Mouse (Mus musculus) splenic B cell, adult 2 months (primary cell): ENCODE measurements around the gene Atp6v1g1.
A peak's percentile ranks its signal among the peaks of the same experiment; 100 is the strongest.

Experiments used
- DNase-seq: peaks from one replicate; pipeline ENCODE4 v3.0.0-alpha.2; 2011; ENCODE audit warnings: low read depth, low spot score
- H3K27me3 ChIP-seq: 2 replicates; pipeline ENCODE4 v1.6.1; 2012; ENCODE audit warnings: mild to moderate bottlenecking, low read length, moderate library complexity, mixed read lengths; ENCODE audit not compliant: control insufficient read depth, poor library complexity, insufficient read depth, severe bottlenecking
- H3K36me3 ChIP-seq: 2 replicates; pipeline ENCODE4 v1.6.1; 2012; ENCODE audit warnings: mild to moderate bottlenecking, low read length, moderate library complexity, mixed read lengths; ENCODE audit not compliant: control insufficient read depth, poor library complexity, insufficient read depth, severe bottlenecking

Atp6v1g1 gene

GRCm38 (mm10) chr4:63544494-63545230 is at the start of gene Atp6v1g1:
Gene Atp6v1g1 (plus strand): TSS chr4:63544772.
- Histone ChIP-seq H3K27me3 (no peaks in the 10 kb centered on the region), H3K36me3 (peaks cover 2% of the 10 kb centered on the region; the same call in 1 of the 2 replicates)
- peak; percentile 92 for DNase-seq

GRCm38 (mm10) chr4:63494967-63495914 is 49.3 kb upstream of the Atp6v1g1 start:
- Histone ChIP-seq H3K36me3 (no peaks in the 10 kb centered on the region), H3K27me3 (peaks cover under 1% of the 10 kb centered on the region)
- peak; percentile 43 for DNase-seq

- DNase-seq, result peak; percentile 85
- peaks cover 3% of the 10 kb centered on the region for H3K27me3 ChIP-seq
Measured at GRCm38 (mm10) chr4:63495915-63496278, 48.7 kb upstream of the Atp6v1g1 start, which contains the start of gene Whrn. Gene Whrn (minus strand): TSS chr4:63495991.

GRCm38 (mm10) chr4:63496312-63496711 is 48.3 kb upstream of the Atp6v1g1 start:
- Histone ChIP-seq H3K27me3 (peaks cover 3% of the 10 kb centered on the region), H3K36me3 (no peaks in the 10 kb centered on the region)
- DNase-seq, result no peak

More at GRCm38 (mm10) chr4:63495915-63496278, 48.7 kb upstream of the Atp6v1g1 start, which contains the start of gene Whrn:
- H3K36me3 ChIP-seq, result no peaks in the 10 kb centered on the region

GRCm38 (mm10) chr4:63498346-63498745 is 46.2 kb upstream of the Atp6v1g1 start:
- Histone ChIP-seq H3K36me3 (no peaks in the 10 kb centered on the region), H3K27me3 (peaks cover 3% of the 10 kb centered on the region)
- DNase-seq, result peak; percentile 57

- Histone ChIP-seq H3K36me3 (no peaks in the 10 kb centered on the region), H3K27me3 (peaks cover 3% of the 10 kb centered on the region)
- DNase-seq, result no peak
Measured at GRCm38 (mm10) chr4:63501050-63501449, 43.5 kb upstream of the Atp6v1g1 start.

GRCm38 (mm10) chr4:63503949-63504348 is 40.6 kb upstream of the Atp6v1g1 start:
- peaks cover 3% of the 10 kb centered on the region for H3K27me3 ChIP-seq
- no peaks in the 10 kb centered on the region for H3K36me3 ChIP-seq
- no peak for DNase-seq

GRCm38 (mm10) chr4:63507478-63507877 is 37.1 kb upstream of the Atp6v1g1 start:
- no peaks in the 10 kb centered on the region for H3K27me3 ChIP-seq
- H3K36me3 ChIP-seq, result no peaks in the 10 kb centered on the region
- no peak for DNase-seq

- Histone ChIP-seq H3K36me3 (no peaks in the 10 kb centered on the region), H3K27me3 (no peaks in the 10 kb centered on the region)
- DNase-seq, result peak; percentile 90
Measured at GRCm38 (mm10) chr4:63508232-63508631, 36.3 kb upstream of the Atp6v1g1 start.

GRCm38 (mm10) chr4:63512921-63513320 is 31.7 kb upstream of the Atp6v1g1 start:
- H3K36me3 ChIP-seq, result no peaks in the 10 kb centered on the region
- H3K27me3 ChIP-seq, result no peaks in the 10 kb centered on the region

GRCm38 (mm10) chr4:63514454-63514984 is 30.1 kb upstream of the Atp6v1g1 start:
- no peak for DNase-seq
- Histone ChIP-seq H3K27me3 (no peaks in the 10 kb centered on the region), H3K36me3 (no peaks in the 10 kb centered on the region)

More at GRCm38 (mm10) chr4:63512921-63513320, 31.7 kb upstream of the Atp6v1g1 start:
- DNase-seq, result no peak

- no peaks in the 10 kb centered on the region for H3K36me3 ChIP-seq
- DNase-seq, result no peak
- no peaks in the 10 kb centered on the region for H3K27me3 ChIP-seq
Measured at GRCm38 (mm10) chr4:63515021-63515420, 29.6 kb upstream of the Atp6v1g1 start.

GRCm38 (mm10) chr4:63521813-63522419 is 22.7 kb upstream of the Atp6v1g1 start:
- Histone ChIP-seq H3K27me3 (no peaks in the 10 kb centered on the region), H3K36me3 (no peaks in the 10 kb centered on the region)
- DNase-seq, result no peak

- Histone ChIP-seq H3K36me3 (no peaks in the 10 kb centered on the region), H3K27me3 (no peaks in the 10 kb centered on the region)
- no peak for DNase-seq
Measured at GRCm38 (mm10) chr4:63525514-63525913, 19.1 kb upstream of the Atp6v1g1 start.
